Mouse (Mus musculus) lung, adult 2 months (tissue): ENCODE results near the gene Stat1.

ENCODE experiments used
- CTCF ChIP-seq: fragments of 200-500 bp; IDR thresholded peaks from 2 replicates; pipeline ENCODE4 v1.5.1; 2011; ENCODE audit warnings: mild to moderate bottlenecking, low read length, control low read depth; ENCODE audit not compliant: insufficient read depth
- POLR2A ChIP-seq: fragments of 200-500 bp; IDR thresholded peaks from 2 replicates; pipeline ENCODE4 v1.6.1; 2011; ENCODE audit warnings: low read depth, mild to moderate bottlenecking, control low read depth, low read length, borderline replicate concordance; ENCODE audit errors: extremely low read depth

- TF ChIP-seq POLR2A (no peak), CTCF (no peak)
These were observed 37.1 kb downstream of the Stat1 start for GRCm38 (mm10) chr1:52156351-52156750.
